Mouse (Mus musculus): ENCODE measurements at regions not wholly inside any gene's neighbourhood (a gene's known extent, or its start where the extent isn't known, plus 50 kb on each side); places are given as distances from the start of the nearest gene placed in this dataset.

GRCm38 (mm10) chr15:24296798-24297197 lies 1116.8 kb downstream of the Basp1 start:
- Histone ChIP-seq H3K27me3 (ENCODE audit: control insufficient read depth, insufficient read depth, low read length) (no peaks in the 10 kb centered on the region), H3K4me1 (ENCODE audit: control insufficient read depth, insufficient read depth, insufficient read length, low read length) (no peaks in the 10 kb centered on the region), H3K4me3 (ENCODE audit: low read depth, low read length) (no peak overlapping the region), H3K27ac (ENCODE audit: insufficient read depth, low read depth, low read length) (no peak overlapping the region), H3K36me3 (ENCODE audit: control insufficient read depth, insufficient read depth, low read length) (no peaks in the 10 kb centered on the region)
- TF ChIP-seq CTCF (IDR thresholded peaks at IDR 0.05; ENCODE audit: extremely low read depth, insufficient read length, insufficient replicate concordance, low read depth, low read length) (no peak), POLR2A (IDR thresholded peaks at IDR 0.05; ENCODE audit: low read depth, low read length) (no peak)
- WGBS = 94% methylated on average over 7 of the region's 7 CpGs

GRCm38 (mm10) chr15:24275100-24275499 lies 1138.5 kb downstream of the Basp1 start:
- Histone ChIP-seq H3K4me1 (ENCODE audit: control insufficient read depth, insufficient read depth, insufficient read length, low read length) (no peaks in the 10 kb centered on the region), H3K27ac (ENCODE audit: insufficient read depth, low read depth, low read length) (no peak overlapping the region), H3K4me3 (ENCODE audit: low read depth, low read length) (no peak overlapping the region), H3K27me3 (ENCODE audit: control insufficient read depth, insufficient read depth, low read length) (no peaks in the 10 kb centered on the region), H3K36me3 (ENCODE audit: control insufficient read depth, insufficient read depth, low read length) (no peaks in the 10 kb centered on the region)
- 66% methylated on average over 5 of the region's 5 CpGs for WGBS
- no peak for TF ChIP-seq POLR2A (IDR thresholded peaks at IDR 0.05; ENCODE audit: low read depth, low read length)
- no peak for TF ChIP-seq CTCF (IDR thresholded peaks at IDR 0.05; ENCODE audit: extremely low read depth, insufficient read length, insufficient replicate concordance, low read depth, low read length)

DNA sequence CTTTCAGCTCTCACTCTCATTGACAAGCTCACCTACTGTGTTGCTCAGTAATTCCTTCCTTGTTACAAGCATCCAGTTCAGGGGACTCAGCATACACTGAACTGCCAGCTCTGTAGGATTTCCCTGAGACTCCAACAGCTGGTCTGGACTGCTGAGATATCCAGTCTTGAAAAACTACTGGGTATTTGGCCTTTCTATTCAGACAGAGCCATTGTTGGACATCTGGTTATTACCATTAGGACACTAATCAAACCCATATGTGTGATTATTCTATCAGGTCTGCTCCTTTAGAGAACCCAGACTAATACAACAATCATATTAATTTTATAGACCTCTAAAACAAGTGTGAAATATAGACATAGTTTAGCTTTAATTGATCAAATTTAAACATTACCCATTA lies 1146.2 kb downstream of the Basp1 start:
- Histone ChIP-seq H3K36me3 (ENCODE audit: control insufficient read depth, insufficient read depth, low read length) (no peaks in the 10 kb centered on the region), H3K4me3 (ENCODE audit: low read depth, low read length) (no peak overlapping the region), H3K27ac (ENCODE audit: insufficient read depth, low read depth, low read length) (no peak overlapping the region), H3K27me3 (ENCODE audit: control insufficient read depth, insufficient read depth, low read length) (no peaks in the 10 kb centered on the region), H3K4me1 (ENCODE audit: control insufficient read depth, insufficient read depth, insufficient read length, low read length) (no peaks in the 10 kb centered on the region)
- TF ChIP-seq POLR2A (IDR thresholded peaks at IDR 0.05; ENCODE audit: low read depth, low read length) = no peak
- no peak for TF ChIP-seq CTCF (IDR thresholded peaks at IDR 0.05; ENCODE audit: extremely low read depth, insufficient read length, insufficient replicate concordance, low read depth, low read length)
